Mouse (Mus musculus) heart, embryonic 11.5 days (tissue): ENCODE measurements at regions not wholly inside any gene's neighbourhood (a gene's known extent, or its start where the extent isn't known, plus 50 kb on each side); places are given as distances from the start of the nearest gene placed in this dataset.

ENCODE experiments used
- ATAC-seq: fragments of 200-750 bp; cut with Nextera tagmentation; replicated peaks from 2 replicates; pipeline ENCODE4 v1.8.0; 2017; ENCODE audit warnings: moderate library complexity; ENCODE audit not compliant: insufficient number of reproducible peaks, low FRiP score, low TSS enrichment
- H3K27ac ChIP-seq: fragments of 300-500 bp; sonication (generic); 2 replicates; pipeline ENCODE4 v1.5.1; 2014; ENCODE audit warnings: mild to moderate bottlenecking, low read depth, low read length
- H3K27me3 ChIP-seq: fragments of 300-500 bp; sonication (generic); 2 replicates; pipeline ENCODE4 v1.6.1; 2014; ENCODE audit warnings: mild to moderate bottlenecking, low read length, mixed read lengths; ENCODE audit not compliant: control insufficient read depth, insufficient read depth
- H3K36me3 ChIP-seq: fragments of 300-500 bp; sonication (generic); 2 replicates; pipeline ENCODE4 v1.6.1; 2014; ENCODE audit warnings: mild to moderate bottlenecking, low read length, moderate library complexity, mixed read lengths; ENCODE audit not compliant: control insufficient read depth, insufficient read depth
- H3K4me1 ChIP-seq: fragments of 300-500 bp; sonication (generic); 2 replicates; pipeline ENCODE4 v1.6.1; 2014; ENCODE audit warnings: low read length; ENCODE audit not compliant: control insufficient read depth, insufficient read depth
- H3K4me2 ChIP-seq: fragments of 300-500 bp; sonication (generic); 2 replicates; pipeline ENCODE4 v1.6.1; 2014; ENCODE audit warnings: mild to moderate bottlenecking, moderate library complexity
- H3K4me3 ChIP-seq: fragments of 300-500 bp; sonication (generic); 2 replicates; pipeline ENCODE4 v1.5.1; 2014; ENCODE audit warnings: low read depth, low read length
- H3K9ac ChIP-seq: fragments of 300-500 bp; sonication (generic); 2 replicates; pipeline ENCODE4 v1.6.1; 2014; ENCODE audit warnings: mild to moderate bottlenecking, low read depth, low read length, moderate library complexity
- H3K9me3 ChIP-seq: fragments of 300-500 bp; sonication (generic); replicated peaks from 2 replicates; pipeline ENCODE4 v1.6.1; 2016; ENCODE audit warnings: low read length; ENCODE audit not compliant: control insufficient read depth
- WGBS: fragments of 180-500 bp; shearing (Covaris S2); extraction: QIAGEN DNeasy Blood & Tissue Kit; methylation state at CpG from one replicate; pipeline ENCODE4 v1.1.7; 2014; ENCODE audit not compliant: insufficient replicate concordance; 5-methylcytosine and 5-hydroxymethylcytosine counted together

DNA sequence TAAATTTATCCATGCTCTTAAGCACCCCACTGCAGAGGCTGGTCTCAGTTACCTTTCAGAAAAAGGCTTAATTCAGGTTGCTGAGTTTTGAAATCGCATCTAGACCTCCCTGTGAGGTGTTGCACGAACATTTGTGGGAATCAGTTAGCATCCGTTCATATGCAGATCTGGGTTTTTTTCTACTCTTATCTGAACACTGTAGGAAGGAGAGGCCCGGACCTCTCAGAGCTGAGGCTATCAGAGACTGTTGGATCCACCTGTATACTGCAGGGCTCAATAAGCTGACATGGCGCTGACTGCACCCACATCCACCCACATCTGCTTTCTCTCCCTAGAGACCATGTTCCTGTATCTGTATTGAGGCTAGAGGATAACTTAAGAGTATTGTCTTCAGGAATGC, 1240.4 kb upstream of the A1bg start:
- no peak for ATAC-seq
- no peak overlapping the region for H3K4me3 ChIP-seq
- peaks cover 6% of the 10 kb centered on the region; the same call in 1 of the 2 replicates for H3K4me1 ChIP-seq
- H3K27ac ChIP-seq: no peak overlapping the region
- no peaks in the 10 kb centered on the region for H3K36me3 ChIP-seq
- H3K9ac ChIP-seq: no peak overlapping the region
- 68% methylated on average over 5 of the region's 5 CpGs for WGBS
- no peaks in the 10 kb centered on the region for H3K27me3 ChIP-seq
- no peaks in the 10 kb centered on the region for H3K9me3 ChIP-seq
- H3K4me2 ChIP-seq: no peak overlapping the region

DNA sequence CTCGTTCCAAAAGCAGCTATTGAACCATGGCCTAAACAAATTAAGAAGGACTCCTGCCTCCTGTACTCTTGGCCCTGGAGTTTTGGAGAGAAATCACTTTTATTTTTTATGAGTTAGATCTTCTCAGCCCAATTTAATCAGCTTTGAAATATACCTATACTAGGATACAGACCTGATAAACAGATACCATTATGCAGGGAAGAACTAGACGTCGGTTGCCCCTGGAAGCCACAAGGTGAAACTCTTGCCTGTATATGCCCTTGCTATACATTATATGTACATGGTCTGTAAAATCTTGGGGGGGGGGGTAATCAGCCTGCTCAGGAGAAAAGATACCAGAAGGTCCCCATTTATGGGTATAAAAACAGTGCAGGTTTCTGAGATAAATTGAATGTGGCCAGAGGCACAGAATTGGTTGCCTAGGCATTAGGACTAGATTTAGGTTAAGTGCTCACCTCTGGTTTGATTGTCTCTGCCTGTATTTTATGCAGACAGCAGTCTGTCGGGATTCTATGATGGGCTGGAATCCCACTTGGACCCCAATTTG, 1239.9 kb upstream of the A1bg start:
- Histone ChIP-seq H3K27ac (no peak overlapping the region), H3K27me3 (no peaks in the 10 kb centered on the region), H3K4me1 (peaks cover 6% of the 10 kb centered on the region; the same call in 1 of the 2 replicates), H3K4me2 (no peak overlapping the region), H3K4me3 (no peak overlapping the region), H3K9me3 (no peaks in the 10 kb centered on the region), H3K9ac (no peak overlapping the region), H3K36me3 (no peaks in the 10 kb centered on the region)
- 80% methylated on average over 4 of the region's 4 CpGs for WGBS
- ATAC-seq: no peak

DNA sequence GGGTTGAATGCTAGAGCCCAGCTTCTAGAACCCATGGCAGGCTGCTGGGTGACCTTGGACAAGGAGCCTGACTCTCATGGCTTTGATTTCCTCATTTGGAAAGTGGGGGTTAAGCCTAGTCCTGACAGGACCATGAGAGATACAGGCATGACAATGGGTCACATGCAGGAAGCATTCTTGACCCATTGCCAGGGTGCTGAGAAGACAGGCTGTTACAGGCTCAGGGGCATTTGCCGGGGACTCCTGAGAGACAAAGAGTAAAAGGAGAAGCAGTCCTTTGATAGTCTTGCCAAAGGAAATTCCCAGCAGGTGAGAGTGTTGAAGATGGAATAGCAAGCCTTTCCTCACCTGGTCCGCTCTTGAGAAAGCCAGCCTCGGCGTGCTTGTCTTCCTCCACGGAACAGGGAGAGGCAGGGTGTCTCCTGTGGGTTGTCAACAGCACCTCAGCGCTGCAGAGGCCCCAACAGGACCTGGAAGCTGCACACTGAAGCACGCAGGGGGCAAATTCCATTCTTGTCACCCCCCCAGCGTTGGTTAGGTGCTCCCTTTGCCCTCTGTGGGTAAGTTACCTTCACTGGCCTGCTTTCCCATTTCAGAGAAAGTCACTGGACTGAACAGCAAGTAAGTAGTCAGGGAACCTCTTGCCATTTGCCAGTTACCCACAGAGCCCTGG, 1239.3 kb upstream of the A1bg start:
- Histone ChIP-seq H3K27ac (no peak overlapping the region), H3K9me3 (no peaks in the 10 kb centered on the region), H3K4me3 (no peak overlapping the region), H3K27me3 (no peaks in the 10 kb centered on the region), H3K9ac (no peak overlapping the region), H3K4me1 (peaks cover 6% of the 10 kb centered on the region; the same call in 1 of the 2 replicates), H3K4me2 (peak overlapping the region; percentile 11; the same call in 1 of the 2 replicates), H3K36me3 (no peaks in the 10 kb centered on the region)
- ATAC-seq: no peak
- WGBS: 44% methylated on average over 8 of the region's 8 CpGs

DNA sequence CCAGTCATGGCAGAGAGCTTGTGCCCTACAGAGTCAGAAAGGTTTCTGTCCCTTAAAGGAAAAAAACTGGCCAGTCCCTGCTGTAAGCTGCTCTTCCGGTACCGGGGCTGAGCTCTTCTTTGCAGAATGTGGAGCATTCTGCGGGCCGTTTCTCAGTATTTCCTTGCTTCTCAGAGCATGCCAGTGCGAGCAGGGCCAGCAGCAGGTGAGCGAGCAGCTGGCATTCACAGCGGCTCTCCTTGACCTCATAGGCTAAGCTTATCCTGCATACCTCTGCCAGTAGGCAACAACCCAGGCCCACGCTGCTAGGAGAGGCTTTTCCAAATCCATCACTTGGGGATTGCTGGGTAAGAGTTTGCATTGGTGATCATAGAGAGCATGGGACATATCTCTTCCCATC, 1238.2 kb upstream of the A1bg start:
- Histone ChIP-seq H3K4me3 (no peak overlapping the region), H3K9ac (no peak overlapping the region), H3K27ac (no peak overlapping the region), H3K4me2 (no peak overlapping the region), H3K36me3 (no peaks in the 10 kb centered on the region), H3K9me3 (no peaks in the 10 kb centered on the region), H3K4me1 (peaks cover 6% of the 10 kb centered on the region; the same call in 1 of the 2 replicates), H3K27me3 (0 out of 2 replicates have a peak, but pooled peaks cover 3% of the 10 kb centered on the region)
- WGBS: 90% methylated on average over 8 of the region's 8 CpGs
- no peak for ATAC-seq

DNA sequence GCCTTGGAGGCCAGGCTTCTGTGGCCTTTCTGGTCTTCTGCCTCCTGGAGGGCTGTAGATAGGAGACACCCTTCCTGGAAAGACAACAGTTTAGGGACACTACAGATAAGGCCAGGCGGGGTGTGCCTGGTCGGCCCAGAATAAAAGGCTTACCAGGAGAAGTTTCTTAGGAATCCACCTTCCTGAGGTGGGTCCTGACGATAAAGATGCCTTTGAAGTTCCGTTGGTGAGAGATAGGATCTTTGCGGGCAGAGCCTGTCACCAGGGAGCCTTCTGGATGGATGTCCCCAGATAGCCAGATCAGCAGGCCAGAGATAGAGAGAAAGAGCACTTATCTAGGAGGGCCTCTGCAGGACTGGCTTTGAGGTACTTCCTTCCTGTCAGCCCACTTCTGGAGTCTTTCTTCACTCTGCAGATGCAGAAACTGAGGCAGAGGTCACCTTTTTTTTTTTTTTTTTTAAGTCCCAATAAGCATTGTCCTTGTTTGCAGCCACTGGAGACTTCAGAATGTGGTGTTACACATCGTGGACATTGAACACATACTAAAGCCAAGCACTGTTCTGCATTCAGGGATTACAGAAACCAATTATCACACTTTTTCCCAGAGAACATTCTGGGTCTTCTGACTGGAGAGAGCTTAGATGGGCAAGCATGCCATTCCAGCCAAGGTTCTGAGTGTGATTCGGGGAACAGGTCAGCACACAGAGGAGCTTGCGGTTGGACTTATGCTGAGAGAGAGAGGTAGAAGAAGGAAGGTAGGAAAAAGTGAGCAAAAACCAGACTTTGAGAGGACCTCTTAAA, 1236.3 kb upstream of the A1bg start:
- Histone ChIP-seq H3K4me2 (no peak overlapping the region), H3K9ac (no peak overlapping the region), H3K27me3 (0 out of 2 replicates have a peak, but pooled peaks cover 3% of the 10 kb centered on the region), H3K4me1 (peaks cover 6% of the 10 kb centered on the region; the same call in 1 of the 2 replicates), H3K4me3 (no peak overlapping the region), H3K27ac (peak overlapping the region; percentile 71), H3K9me3 (no peaks in the 10 kb centered on the region), H3K36me3 (no peaks in the 10 kb centered on the region)
- 41% methylated on average over 8 of the region's 8 CpGs for WGBS
- ATAC-seq: peak; percentile 92

DNA sequence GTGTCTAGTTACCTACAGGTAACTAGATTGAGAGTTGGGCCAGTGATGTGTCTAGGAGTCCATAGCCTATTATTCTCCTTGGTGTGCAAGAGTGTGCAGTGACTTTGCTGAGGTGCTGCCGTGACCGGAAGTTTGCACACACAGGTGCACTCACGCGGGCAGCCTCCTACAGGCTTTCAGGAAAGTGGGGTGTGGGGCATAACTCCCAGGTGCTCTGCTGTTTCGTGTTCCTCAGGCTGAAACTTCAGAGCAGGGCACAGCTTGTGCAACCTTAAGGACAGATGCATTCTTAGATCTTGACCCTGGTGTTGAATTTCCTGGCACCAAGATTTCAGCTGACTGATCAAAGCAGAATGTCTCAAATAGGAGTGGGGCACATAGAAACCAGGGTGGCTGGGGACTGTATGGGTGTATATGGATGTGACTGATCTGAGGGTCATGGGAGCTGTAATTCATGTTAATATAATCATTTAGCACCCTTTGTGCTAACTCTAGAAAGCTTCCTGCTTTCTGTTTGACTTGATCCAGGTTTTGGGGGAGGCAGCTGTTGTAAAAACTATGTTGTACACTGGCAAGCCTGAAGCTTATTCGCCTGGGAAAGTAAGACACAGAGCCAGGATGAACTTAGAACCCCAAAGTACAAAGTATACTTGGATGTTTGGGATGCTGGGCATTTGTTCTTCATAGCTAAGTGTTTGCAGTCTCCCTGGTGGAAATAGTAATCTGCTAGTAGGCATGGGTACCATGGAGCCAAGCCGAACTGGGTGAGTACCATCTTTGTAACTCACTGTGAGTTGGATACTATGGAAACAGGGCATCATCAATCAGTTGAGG, 1234.6 kb upstream of the A1bg start:
- no peak for ATAC-seq
- Histone ChIP-seq H3K27ac (no peak overlapping the region), H3K4me3 (no peak overlapping the region), H3K9me3 (no peaks in the 10 kb centered on the region), H3K9ac (no peak overlapping the region), H3K36me3 (no peaks in the 10 kb centered on the region), H3K4me1 (peaks cover 6% of the 10 kb centered on the region; the same call in 1 of the 2 replicates), H3K4me2 (no peak overlapping the region), H3K27me3 (0 out of 2 replicates have a peak, but pooled peaks cover 3% of the 10 kb centered on the region)
- WGBS: 87% methylated on average over 7 of the region's 7 CpGs

DNA sequence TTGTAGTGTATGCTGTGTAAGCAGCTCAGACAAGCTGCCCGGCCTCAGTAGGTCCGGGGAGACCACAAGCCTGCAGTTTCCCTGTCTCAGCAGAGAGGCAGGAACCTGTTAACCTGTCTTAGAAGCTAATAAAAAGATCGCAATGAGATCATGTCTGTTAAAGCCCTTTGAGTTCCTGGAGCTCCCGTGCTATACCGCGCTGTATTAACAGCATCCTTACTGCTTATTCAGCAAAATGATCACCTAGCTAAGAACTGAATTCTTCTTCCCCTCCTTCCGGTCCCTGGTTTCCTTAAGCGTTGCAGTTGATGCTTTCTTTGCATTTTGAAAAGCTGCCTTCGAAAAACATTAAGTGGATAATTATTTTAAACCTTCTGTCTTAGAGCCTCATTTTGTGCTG, 1230.4 kb upstream of the A1bg start:
- Histone ChIP-seq H3K27me3 (0 out of 2 replicates have a peak, but pooled peaks cover 3% of the 10 kb centered on the region), H3K4me2 (no peak overlapping the region), H3K4me3 (no peak overlapping the region), H3K9ac (no peak overlapping the region), H3K36me3 (no peaks in the 10 kb centered on the region), H3K9me3 (no peaks in the 10 kb centered on the region), H3K4me1 (no peaks in the 10 kb centered on the region), H3K27ac (no peak overlapping the region)
- ATAC-seq: no peak
- WGBS: 79% methylated on average over 9 of the region's 9 CpGs

DNA sequence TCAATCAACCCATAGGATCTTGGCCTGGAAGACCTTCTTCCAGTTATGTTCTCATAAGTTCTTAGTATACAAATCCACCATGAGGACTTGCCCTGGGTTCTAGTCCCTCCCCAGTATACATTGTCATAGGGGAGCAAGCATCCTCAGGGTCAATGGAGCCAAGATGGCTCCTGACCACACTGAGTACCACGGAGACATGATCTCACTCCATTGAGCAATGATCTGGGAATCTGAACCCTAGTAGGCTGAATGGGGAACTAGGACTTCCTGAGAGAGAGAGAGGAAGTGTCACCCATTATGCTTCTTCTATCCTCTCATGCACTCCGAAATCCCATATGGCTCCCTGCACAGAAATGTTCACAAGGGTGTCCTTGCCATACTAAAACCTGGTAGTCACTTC, 1229.3 kb upstream of the A1bg start:
- WGBS: 93% methylated on average over 2 of the region's 2 CpGs
- Histone ChIP-seq H3K9me3 (no peaks in the 10 kb centered on the region), H3K27ac (no peak overlapping the region), H3K4me2 (no peak overlapping the region), H3K4me3 (no peak overlapping the region), H3K27me3 (0 out of 2 replicates have a peak, but pooled peaks cover 3% of the 10 kb centered on the region), H3K36me3 (no peaks in the 10 kb centered on the region), H3K4me1 (peaks cover 6% of the 10 kb centered on the region; the same call in 1 of the 2 replicates), H3K9ac (no peak overlapping the region)
- no peak for ATAC-seq
